Mouse (Mus musculus) neural tube, embryonic 11.5 days (tissue): ENCODE measurements around the gene Chmp1a. TPM values are rescaled to one million over a fixed set of nuclear protein-coding genes. Genes with fewer than 3 reads are reported as not detected.

Source experiments
- ATAC-seq: fragments of 200-750 bp; cut with Nextera tagmentation; 2 replicates; pipeline ENCODE4 v1.8.0; 2017; ENCODE audit warnings: moderate number of reproducible peaks, mild to moderate bottlenecking, moderate TSS enrichment, moderate library complexity; ENCODE audit not compliant: insufficient read depth, low FRiP score, low TSS enrichment
- DNase-seq: peaks from one replicate; pipeline ENCODE4 v3.0.0-alpha.2; 2015; ENCODE audit warnings: low spot score
- H3K27ac ChIP-seq: fragments of 300-500 bp; sonication (generic); 2 replicates; pipeline ENCODE4 v1.5.1; 2014; ENCODE audit warnings: low read depth, mild to moderate bottlenecking, low read length
- H3K27me3 ChIP-seq: fragments of 300-500 bp; sonication (generic); 2 replicates; pipeline ENCODE4 v1.6.1; 2014; ENCODE audit warnings: mild to moderate bottlenecking, low read length, mixed read lengths; ENCODE audit not compliant: control insufficient read depth, insufficient read depth
- H3K36me3 ChIP-seq: fragments of 300-500 bp; sonication (generic); 2 replicates; pipeline ENCODE4 v1.6.1; 2014; ENCODE audit warnings: mild to moderate bottlenecking, low read length, moderate library complexity, mixed read lengths; ENCODE audit not compliant: control insufficient read depth, insufficient read depth
- H3K4me1 ChIP-seq: fragments of 300-500 bp; sonication (generic); 2 replicates; pipeline ENCODE4 v1.6.1; 2014; ENCODE audit warnings: low read length, mixed read lengths; ENCODE audit not compliant: control insufficient read depth, insufficient read depth
- H3K4me2 ChIP-seq: fragments of 300-500 bp; sonication (generic); 2 replicates; pipeline ENCODE4 v1.6.1; 2014; ENCODE audit warnings: low read depth, mild to moderate bottlenecking, moderate library complexity
- H3K4me3 ChIP-seq: fragments of 300-500 bp; sonication (generic); 2 replicates; pipeline ENCODE4 v1.5.1; 2014; ENCODE audit warnings: low read depth, low read length
- H3K9ac ChIP-seq: fragments of 300-500 bp; sonication (generic); 2 replicates; pipeline ENCODE4 v1.6.1; 2014; ENCODE audit warnings: mild to moderate bottlenecking, low read length
- H3K9me3 ChIP-seq: fragments of 300-500 bp; sonication (generic); 2 replicates; pipeline ENCODE4 v1.6.1; 2016; ENCODE audit warnings: low read length; ENCODE audit not compliant: control insufficient read depth
- WGBS: fragments of 180-500 bp; shearing (Covaris S2); extraction: QIAGEN DNeasy Blood & Tissue Kit; methylation state at CpG from one replicate; pipeline ENCODE4 v1.1.7; 2014; 5-methylcytosine and 5-hydroxymethylcytosine counted together
- polyA plus RNA-seq: library from polyadenylated mRNA; unstranded; fragments of >200 nt; fragmentation: Nextera tagmentation; extraction: Ambion mirVana; gene quantifications from 2 replicates; pipeline ENCODE4 v1.2.1, GENCODE M21; 2014

Gene Chmp1a
- polyA plus RNA-seq, 1 experiment from 2014 or later, result 110 TPM

- WGBS, result 85% methylated on average over 5 of the region's 5 CpGs
- Histone ChIP-seq H3K9ac (no peak overlapping the region), H3K4me2 (no peak overlapping the region), H3K27ac (no peak overlapping the region), H3K4me1 (no peaks in the 10 kb centered on the region), H3K9me3 (no peaks in the 10 kb centered on the region), H3K36me3 (no peaks in the 10 kb centered on the region), H3K4me3 (no peak overlapping the region), H3K27me3 (no peaks in the 10 kb centered on the region)
- DNase-seq (no peak), ATAC-seq (no peak)
These were observed 57.4 kb downstream of the Chmp1a start for GRCm38 (mm10) chr8:123155177-123155576.

Other genes starting within 250 kb of the Chmp1a start
- 83.2 and 88.3 TPM in 2 replicates for gene Ankrd11, start 170.5 kb downstream of the Chmp1a start, polyA plus RNA-seq
- 45.3 and 47.7 TPM in 2 replicates for gene Spg7, start 149.8 kb downstream of the Chmp1a start, polyA plus RNA-seq
- 1,194 and 1,271 TPM in 2 replicates for gene Rpl13, start 110.4 kb downstream of the Chmp1a start, polyA plus RNA-seq
- 0.40 TPM in 1 of 2 replicates, not detected in the other for gene Cpne7, start 95.4 kb downstream of the Chmp1a start, polyA plus RNA-seq
- gene Sult5a1, start 54.4 kb downstream of the Chmp1a start, polyA plus RNA-seq, result 2.3 and 5.6 TPM in 2 replicates
- 0.66 and 1.3 TPM in 2 replicates for gene Dpep1, start 26.5 kb downstream of the Chmp1a start, polyA plus RNA-seq
- gene Spata33, start 69 bp upstream of the Chmp1a start, polyA plus RNA-seq, result 6.0 and 9.5 TPM in 2 replicates
- 35.5 and 35.7 TPM in 2 replicates for gene Cdk10, start 12.1 kb upstream of the Chmp1a start, polyA plus RNA-seq
- gene Spata2l, start 23.5 kb upstream of the Chmp1a start, polyA plus RNA-seq, result 2.7 and 3.1 TPM in 2 replicates
- gene Zfp276, start 41.4 kb upstream of the Chmp1a start, polyA plus RNA-seq, result 25.1 and 26.0 TPM in 2 replicates
- 26.4 and 29.7 TPM in 2 replicates for gene Vps9d1, start 41.6 kb upstream of the Chmp1a start, polyA plus RNA-seq
- gene Fanca, start 105.8 kb upstream of the Chmp1a start, polyA plus RNA-seq, result 31.3 and 36.7 TPM in 2 replicates
- gene Spire2, start 120.0 kb upstream of the Chmp1a start, polyA plus RNA-seq, result 16.9 and 17.3 TPM in 2 replicates
- 211 and 217 TPM in 2 replicates for gene Tcf25, start 161.0 kb upstream of the Chmp1a start, polyA plus RNA-seq
- 0.20 TPM in 1 of 2 replicates, not detected in the other for gene Mc1r, start 194.3 kb upstream of the Chmp1a start, polyA plus RNA-seq
- 872 and 1,012 TPM in 2 replicates for gene Tubb3, start 198.7 kb upstream of the Chmp1a start, polyA plus RNA-seq
- 36.5 and 41.7 TPM in 2 replicates for gene Def8, start 210.8 kb upstream of the Chmp1a start, polyA plus RNA-seq